Mouse (Mus musculus): Measurements from ENCODE around the gene Senp3.

DNA sequence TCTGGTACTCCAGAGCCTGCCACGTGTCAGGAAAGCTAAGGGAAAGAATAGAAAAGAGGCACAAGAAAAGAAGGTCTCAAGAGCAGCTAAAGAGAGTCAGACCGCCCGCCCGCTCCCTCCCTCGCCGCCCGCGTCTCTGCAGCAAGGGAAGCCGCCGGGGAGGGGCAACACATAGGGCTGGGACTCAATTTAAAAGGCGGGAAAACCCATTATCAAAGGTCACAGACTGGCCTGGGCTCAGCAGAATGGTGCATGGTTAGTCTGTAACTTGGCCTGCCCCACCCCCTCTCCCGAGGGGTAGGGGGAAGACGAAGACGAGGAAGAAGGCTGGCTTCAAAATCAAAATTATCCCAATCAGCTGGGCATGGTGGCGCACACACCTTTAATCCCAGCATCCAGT is 36.8 kb upstream of the Senp3 start:
- TF ChIP-seq CTCF (IDR thresholded peaks at IDR 0.05; ENCODE audit: insufficient read depth, low read depth, low read length), result no peak
- no peak for TF ChIP-seq POLR2A (IDR thresholded peaks at IDR 0.05; ENCODE audit: insufficient read depth, low read depth, low read length)
